Mouse (Mus musculus): Measurements from ENCODE around the gene Sytl3.
"Not testable (repeated sequence)": the region's sequence is repeated elsewhere in the genome, so short reads cannot be mapped to it uniquely, and the experiment has no call there.

The Sytl3 gene

DNA sequence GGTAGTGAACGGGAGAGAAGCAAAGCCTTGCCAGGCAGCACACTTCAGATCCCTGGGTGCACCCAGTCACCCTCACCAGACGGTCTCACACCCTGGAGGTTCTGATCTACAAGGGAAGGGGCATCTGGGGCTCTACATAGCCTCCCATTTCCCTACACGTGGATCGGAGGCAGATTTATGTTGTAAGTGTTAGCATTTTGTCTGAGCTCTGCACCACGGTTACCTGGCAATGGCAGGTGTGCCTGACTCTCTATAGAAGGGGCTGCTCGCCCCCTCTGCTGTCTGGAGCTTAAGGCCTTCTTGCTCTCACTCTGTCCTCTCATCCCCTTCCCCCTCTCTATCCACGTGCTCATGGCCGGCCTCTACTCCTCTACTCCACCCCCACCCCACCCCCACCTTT lies 37.6 kb downstream of the Sytl3 start:
- DNase-seq = not testable (repeated sequence)

DNA sequence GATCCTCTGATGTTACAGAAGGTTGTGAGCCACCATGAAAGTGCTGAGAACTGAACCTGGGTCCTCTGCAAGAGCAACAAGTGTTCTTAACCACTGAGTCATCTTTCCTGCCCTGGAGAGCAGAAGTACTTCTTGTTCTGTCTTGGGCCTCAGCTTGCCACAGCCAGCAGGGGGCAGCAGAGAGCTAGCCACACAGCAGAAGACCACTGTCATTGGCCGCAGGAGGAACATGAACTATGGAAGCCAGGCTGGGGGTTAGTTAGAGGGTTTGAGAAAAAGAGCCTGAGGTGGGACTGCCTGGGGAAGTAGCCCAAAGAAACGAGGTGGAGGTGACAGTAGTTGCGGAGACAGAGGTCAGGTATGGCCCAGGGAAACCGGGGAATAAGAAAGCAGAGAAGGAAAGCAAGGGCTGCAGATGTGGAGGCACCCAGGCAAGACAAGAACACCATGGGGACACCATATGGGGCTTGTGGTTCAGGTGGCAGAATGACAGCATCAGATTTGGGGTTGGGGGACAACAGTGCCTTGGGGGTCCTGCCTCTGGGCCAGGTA lies 38.4 kb downstream of the Sytl3 start:
- peak; percentile 71 to 76 for DNase-seq

DNA sequence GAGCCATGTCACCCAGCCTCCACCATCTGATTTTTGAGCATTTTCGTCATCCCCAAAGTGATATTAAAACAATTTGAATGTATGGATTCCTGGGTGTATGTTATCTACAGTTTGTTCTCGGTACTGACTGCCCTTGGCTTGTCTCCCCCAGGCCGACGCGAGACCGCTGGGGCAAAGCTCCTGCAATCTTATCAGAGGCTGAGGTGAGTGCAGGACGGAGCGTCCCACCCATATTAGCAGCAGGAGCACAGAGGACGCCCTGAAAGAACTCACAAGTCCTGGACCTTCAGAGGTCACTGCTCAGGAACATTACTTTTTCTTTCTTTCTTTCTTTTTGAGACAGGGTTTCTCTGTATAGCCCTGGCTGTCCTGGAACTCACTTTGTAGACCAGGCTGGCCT lies 40.6 kb downstream of the Sytl3 start:
- not testable (repeated sequence) for DNase-seq

DNA sequence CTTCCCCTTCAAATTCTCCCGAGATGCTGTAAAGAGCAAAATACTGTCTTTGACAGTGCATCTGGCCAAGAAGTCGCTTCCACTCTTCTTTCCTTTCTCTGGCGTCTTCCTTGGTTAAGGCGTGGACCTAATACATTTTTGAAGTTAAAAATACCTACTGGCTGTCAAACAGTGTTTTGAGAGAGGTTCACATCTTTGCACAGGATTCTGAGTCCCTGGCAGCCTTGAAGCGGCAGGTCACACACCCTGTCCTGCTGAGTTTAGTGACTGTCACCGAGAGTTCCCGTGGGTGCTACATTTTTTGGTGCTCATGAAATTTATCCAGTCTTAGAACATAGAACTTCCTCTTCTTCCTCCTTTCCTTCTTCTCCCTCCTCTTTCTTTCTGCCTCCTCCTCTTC lies 41.2 kb downstream of the Sytl3 start:
- not testable (repeated sequence) for DNase-seq

DNA sequence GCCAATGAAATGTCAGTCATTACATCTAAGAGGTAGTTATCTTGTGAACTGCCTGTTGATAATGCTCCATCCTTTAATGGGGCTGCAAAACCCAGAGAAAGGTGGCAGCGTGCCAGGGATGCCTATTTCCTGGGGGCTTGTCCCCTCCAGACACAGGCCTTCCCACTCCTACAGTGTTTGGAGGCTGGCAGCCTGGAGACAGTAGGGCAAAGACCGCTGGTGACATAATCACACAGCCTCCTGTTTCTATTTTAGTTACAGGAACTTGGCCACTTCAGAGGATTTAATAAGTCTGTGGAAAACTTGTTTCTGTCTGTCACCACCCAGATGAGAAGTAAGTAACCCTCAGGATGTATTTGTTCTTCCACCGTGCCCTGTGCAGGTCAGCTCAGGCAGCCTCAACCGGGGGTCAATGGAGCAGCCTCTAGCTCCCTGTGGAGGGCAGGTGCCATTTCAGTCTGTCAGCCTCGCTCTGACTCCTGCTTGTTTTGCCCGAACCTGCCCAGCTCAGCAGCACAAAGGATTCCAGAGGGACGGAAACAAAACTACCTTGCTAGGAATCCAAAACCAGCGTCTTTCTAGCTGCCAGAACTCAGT lies 43.8 kb downstream of the Sytl3 start:
- peak; percentile 40 to 44 for DNase-seq

DNA sequence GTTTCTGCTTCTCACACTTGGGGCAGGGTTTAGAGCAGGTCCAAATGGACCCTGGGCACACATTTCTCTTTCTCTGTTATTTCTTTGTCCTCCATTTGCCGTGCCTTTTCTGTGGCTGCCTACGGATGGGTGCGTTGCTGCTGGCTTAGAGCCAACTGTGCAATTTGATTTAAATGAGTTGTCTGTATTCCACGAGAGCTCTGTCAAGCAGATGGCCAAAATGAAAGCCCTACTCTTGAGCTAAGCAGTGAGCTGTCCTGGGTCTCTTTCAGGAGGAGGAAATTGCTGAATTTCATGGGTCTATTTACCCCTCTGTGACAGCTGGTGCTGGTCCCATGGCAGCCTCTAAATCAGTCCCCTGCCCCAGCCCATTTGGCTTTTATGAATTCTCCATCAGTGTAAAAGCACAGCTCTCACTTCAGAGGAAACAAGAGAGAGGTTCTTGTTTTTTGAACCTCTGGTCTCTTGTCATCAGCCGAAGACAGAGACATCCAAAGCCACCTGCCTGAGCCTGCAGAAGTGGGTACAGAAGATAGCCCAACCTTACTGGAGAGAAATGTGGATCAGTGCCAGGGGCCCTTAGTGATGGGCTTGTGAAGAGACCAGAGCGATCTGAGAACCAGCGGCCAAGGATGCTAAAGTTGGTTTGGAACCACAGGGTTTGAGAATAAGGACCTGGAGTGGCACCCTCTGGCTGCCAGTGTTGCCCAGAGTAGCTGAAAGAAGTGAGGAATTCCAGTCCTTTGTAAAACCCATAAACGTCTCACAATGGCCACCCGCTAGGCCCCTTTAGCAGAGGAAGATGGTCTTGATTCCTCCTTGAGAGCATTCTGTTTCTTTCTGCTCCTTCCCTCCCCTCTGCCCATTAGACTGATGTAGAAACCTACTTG lies 44.7 kb downstream of the Sytl3 start:
- not testable (repeated sequence) for DNase-seq

DNA sequence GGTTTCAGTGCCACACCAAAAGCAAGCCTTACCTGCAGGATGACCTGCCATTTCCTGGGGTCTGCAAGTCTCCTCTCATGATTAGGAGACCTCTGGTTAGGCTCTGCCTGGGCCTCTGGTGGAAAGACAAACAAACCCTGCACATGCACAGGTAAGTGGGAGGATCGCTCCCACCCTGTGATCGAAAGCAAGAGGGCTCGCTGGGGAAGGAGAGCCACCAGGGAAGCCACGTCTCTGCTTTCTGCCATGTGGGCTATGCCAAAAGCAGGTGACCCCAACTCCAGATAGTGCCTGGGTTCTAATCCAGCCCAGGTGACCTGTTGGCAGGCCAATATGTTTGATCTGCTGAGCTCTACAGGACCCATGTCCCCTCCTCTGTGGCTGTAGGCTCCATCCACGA lies 47.6 kb downstream of the Sytl3 start:
- not testable (repeated sequence) for DNase-seq

DNA sequence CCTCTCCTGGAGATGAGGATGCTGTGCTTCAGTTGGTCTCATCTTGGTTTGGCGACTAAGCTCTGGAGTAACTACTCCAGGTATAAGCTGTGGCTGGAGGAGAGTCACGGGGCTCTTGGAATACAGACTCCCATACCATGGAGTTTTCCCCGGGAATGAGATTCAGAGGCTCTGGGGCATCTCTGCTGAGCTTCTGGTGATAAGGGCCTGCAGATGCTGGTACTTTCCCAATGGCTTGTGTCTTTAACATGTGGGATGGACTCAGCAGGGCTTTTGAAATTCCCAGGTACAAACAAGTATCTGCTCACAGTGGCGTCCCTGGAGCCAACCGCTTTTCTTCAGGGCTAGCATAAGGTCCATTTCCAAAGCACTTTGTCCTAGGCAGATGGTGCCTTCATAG lies 48.5 kb downstream of the Sytl3 start:
- DNase-seq = not testable (repeated sequence)

DNA sequence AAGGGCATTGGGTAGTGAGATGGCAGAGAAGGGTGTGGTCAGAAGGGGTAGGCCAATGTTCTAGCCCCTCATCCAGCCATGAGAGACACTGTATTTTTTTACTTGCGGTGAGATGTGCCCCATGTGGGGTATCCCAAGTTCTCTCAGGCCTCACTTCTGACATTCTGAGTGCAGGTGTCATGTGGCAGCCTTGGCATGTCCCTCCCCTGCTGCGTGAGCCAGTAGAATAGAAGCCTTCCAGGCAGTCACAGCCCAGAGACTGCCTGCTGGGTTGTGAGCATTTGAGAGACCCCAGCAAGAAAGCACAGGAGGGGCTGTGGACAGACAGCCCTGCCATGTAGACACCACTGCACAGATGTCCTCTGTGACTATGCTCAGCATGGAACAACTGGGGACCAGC lies 49.3 kb downstream of the Sytl3 start:
- not testable (repeated sequence) for DNase-seq

DNA sequence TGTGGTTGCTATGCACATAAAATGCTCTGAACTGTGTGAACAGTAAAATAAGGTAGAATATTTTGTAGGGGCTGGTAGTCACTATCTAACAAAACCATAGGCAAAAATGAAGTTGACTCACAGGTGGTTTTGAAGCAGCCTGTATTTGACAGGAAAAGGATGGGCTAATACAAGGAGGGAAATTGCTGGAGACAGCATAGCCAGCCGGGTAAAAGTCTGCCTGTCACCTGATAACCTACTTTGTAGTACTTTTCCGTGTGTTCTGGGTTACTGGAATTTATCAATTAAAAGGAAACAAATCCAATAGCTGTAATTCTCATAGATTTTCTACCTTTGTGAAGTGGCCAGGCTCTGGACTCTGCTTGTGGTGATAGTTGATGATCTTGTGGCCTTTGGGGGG lies 54.6 kb downstream of the Sytl3 start:
- DNase-seq = not testable (repeated sequence)

DNA sequence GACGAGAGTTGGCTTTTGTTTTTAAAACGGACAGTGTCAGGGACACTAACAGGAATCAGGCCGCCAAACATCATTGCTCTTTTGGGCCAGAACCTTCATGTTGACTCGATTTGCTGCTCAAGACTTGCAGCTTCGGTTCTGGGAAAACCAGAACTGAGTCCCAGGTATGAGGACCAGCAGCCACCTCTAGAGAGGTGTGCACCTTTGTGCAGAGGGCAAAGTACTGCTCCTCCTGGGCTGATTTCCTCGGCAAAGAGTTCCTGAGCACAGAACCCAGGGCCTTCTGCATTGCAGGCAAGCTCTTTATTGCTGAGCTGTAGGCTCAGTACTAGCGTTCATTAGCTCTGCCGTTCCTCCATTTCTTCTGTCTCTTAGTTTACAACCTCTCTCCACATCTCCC lies 55.1 kb downstream of the Sytl3 start:
- DNase-seq = not testable (repeated sequence)

DNA sequence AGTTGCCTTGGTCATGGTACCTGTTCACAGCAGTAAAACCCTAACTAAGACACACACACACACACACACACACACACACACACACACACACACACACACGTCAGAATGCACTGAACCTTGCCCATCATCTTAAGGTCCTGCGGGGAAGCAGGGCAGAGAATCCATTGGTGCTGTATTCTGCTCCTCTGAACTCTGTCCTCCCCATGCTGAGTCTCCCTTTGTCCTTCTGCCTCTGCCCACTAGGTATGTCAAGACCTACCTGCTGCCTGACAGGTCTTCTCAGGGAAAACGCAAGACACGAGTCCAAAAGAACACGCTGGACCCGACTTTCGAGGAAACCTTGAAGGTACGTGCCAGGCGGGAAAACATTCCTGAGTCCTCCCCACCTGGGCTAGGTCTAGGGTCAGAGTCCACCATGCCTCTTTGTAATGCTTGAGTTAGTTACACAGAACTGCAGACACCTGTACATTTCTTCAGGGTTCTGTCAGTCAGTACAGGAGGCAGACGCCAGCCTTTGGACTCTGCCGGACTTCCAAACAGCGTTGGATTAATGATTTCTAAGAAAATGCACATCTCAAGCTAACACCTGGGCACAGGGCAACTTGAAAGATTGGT lies 69.2 kb downstream of the Sytl3 start:
- peak in 1 of 2 experiments; percentile 1 for DNase-seq

DNA sequence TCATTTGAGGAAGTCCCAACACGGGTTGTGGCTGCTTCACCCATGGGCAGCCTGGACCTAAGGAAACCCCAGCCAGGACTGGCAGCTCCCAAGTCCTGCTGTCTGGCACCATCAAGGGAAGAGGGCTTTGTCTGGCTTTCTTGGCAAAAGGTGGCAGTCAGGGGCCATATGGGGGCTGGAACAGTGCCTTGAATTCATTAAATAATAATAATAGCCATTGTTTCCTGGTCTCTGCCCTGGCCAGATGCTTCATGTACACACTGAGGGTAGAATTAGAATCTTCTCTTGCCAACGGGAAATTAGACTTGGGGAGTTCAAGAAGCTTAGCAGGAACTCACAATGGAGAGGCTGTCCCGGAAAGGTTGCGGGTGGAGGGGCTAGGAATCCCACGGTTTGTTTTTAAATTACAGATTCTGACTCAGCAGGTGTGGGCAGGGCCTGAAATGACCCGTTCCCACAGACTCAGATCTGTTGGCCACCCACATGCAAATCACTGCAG lies 70.4 kb downstream of the Sytl3 start:
- DNase-seq = peak; percentile 65 to 70

DNA sequence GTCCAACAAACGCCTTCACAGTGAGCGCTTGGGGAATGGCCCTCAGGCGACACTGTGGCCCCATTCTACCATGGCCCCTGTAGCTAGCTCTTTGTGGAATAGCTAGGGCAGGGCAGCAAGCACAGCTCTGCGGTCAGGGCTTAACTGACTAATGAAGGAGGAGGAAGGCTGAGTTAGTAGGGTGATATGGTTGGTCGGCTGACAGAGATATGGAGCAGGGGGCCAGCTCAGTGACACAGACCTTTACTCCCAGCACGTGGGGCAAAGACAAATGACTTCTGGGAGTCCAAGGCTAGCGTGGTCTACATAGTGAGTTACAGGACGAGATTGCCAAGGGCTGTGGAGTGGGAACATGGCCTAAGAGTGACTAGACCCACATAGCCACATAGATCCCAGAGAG lies 72.2 kb downstream of the Sytl3 start:
- no peak for DNase-seq

DNA sequence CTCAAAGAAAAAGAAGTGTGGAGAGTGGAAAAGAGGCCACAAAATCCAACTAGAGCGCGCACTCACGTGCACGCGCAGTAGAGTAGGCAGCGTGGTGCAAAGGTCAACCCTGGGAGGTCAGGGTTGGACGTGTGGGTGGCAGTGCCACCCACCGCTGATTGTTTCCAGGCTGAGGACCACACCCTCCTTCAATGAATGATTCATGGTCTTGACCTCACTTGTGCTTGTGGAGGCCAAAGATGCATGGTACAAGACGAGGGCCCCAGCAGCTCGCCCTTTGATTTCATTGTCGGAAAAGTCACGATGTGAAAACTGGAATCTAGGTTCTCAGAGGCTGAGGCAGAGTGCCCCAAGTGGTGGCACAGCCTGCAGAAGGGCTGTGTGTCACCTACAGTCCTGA lies 72.7 kb downstream of the Sytl3 start:
- peak in 1 of 2 experiments; percentile 2 for DNase-seq

DNA sequence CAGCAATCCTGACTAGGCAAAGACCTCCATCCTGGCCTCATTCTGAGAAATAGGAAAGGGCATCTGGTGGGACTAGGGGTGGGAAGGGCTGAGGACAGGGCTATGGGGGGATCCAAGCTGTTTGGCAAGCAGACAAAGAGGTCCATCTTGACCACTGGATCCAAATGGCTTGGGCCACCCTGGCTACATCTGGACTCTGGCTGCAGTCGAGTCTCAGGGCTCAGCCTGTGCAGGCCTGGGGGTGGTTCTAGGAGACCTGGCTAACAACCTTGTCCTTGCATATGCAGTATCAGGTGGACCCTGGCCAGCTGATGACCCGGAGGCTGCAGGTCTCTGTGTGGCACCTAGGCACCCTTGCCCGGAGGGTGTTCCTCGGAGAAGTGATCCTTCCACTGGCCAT lies 73.8 kb downstream of the Sytl3 start:
- DNase-seq = no peak

DNA sequence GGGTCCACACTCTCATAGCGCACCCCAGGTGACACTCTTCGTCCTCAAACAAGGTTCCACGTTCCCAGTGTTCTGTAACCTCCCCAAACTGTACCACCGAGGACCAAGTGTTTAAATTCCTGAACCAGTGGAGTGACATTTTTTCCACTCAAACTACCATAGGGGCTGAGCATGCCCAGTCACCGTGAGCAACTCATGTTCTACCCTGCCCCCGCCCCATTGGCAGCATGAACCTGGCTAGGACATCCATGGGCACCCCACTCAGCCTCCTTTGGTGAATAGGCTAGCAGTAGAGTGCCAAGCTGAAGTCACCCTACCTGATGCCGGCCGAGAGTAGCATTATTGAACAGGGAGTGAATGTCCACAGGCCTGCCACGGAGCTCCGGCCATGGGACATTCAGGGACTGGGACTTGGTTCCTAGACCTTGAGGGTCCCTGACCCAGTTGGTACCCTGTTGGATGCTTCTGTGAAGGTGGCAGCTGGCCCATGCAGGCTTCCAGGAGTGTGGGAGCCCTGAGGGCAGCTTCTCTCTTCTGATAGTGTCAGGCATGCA lies 74.5 kb downstream of the Sytl3 start:
- DNase-seq = no peak

DNA sequence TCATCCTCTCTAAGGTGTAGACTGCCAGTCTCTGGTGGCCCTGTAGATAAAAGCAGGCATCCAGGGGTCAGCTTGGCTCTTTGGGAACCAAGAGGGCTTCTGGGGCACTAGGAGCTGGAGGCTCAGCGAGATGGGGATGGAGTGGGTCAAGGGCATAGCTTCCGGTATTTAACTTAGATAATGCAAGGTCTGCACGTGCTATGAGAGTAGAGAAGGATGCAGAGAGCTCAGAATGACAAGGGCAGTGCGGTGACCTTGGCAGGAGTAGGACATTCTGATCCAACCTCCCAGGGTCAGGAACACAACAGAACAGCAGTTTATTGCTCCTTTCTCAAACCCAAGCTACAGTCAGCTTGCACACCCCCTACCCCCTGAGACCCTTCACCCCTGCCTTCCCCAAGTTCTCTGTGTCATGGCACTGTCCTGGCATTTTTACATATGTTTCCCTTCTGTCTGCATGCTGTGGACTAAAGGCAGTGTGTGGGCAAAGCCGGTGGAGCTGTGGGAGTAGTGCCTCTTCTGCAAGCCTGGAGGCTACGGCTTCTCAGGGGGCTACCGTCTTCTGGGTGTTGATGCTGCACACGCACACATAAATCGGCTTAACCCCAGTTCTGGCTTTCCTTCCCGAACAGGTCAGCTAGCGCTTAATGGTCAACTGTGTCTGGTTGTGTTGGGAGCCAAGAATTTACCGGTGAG lies 76.0 kb downstream of the Sytl3 start:
- DNase-seq = peak in 1 of 2 experiments; percentile 11

DNA sequence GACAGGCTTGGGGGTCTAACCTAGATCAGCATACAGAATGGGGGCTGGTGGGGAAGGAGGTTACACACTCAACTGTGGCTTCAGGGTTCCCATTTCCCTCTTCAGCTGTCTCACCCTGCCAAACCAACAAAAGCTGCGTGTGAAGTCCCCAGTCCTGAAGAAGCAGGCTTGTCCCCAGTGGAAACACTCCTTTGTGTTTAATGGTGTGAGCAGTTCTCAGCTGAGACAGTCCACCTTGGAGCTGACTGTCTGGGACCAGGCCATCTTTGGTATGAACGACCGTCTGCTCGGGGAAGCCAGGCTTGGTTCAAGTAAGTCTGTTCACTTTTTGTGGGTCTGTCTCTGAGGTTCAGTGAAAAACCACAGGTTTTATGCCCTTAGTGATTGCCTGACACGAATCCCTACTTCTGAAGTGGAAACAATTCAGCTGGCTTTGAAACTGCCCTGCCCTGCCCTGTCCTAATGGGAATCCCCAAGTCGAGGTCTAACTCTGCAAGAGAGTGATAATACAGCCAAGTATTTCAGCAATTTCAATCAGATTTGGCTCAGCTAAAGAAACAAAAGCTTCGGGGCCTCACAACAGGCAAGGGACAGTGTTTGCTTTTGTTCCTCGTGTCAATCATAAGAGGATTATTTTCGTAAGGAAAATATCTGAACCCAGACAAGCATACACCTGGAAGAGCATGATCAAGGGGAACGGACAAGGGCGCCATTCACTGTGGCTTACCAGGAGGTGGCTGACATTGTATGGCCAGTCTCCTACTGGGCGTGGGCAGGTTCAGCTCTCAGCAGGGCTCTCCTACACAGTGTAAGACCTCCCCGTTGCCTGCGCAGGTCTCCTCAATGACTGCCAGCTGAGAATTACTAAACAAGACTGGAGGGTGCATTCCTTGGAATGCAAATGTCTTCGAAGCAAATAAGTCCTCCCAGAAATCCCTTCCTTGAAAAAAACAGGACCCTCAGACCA lies 77.7 kb downstream of the Sytl3 start:
- peak in 1 of 2 experiments; percentile 12 for DNase-seq

DNA sequence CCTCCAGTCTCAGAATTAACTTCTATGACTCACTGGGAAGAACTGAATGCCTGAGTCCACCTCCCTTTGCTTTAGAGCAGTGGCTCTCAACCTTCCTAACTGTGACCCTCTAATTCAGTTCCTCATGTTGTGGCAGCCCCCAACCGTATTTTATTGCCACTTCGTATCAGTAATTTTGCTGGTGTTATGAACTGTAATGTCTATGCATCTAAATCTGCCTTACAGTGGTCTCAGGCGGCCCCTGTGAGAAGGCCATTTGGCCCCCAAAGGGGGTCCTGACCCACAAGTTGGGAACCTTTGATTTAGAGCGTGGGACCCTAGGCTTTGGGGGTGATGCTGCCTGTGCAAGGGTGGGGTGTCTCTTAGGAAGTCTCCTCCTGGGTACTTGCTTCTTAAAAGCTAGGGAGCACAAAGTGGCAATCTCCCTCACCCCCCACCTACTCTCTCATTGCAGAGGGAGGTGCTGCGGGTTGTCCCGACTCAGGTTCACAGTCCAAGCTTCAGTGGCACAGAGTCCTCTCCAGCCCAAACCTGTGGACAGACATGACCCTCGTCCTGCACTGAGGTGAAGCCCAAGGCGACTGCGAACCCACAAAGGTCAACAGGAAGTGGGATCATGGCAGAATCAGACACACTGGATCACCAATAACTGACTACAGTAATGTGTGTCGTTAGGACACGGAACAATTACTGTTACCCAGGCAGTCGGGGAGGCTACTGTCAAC lies 78.5 kb downstream of the Sytl3 start:
- DNase-seq = peak in 1 of 2 experiments; percentile 2

Measured in cerebellum, postnatal 14 days (tissue).